Mouse (Mus musculus): ENCODE data around the gene Tma7. TPM values are rescaled to one million over a fixed set of nuclear protein-coding genes. Genes with fewer than 3 reads are reported as not detected.

The Tma7 gene
- polyA plus RNA-seq, 1 experiment: 294 TPM

- Histone ChIP-seq H3ac (ENCODE audit: control insufficient read depth, insufficient read length, low read depth) (no peak overlapping the region), H3K36me3 (ENCODE audit: control insufficient read depth, insufficient read depth) (peaks cover 18% of the 10 kb centered on the region), H3K79me2 (ENCODE audit: control insufficient read depth, insufficient read depth) (peaks cover 7% of the 10 kb centered on the region), H3K79me3 (ENCODE audit: low read depth) (no peaks in the 10 kb centered on the region), H3K27me3 (ENCODE audit: control insufficient read depth, insufficient read depth, insufficient read length) (no peaks in the 10 kb centered on the region), H3K4me3 (ENCODE audit: insufficient read depth, poor library complexity, severe bottlenecking) (no peak overlapping the region)
- no peak for TF ChIP-seq MAX (IDR thresholded peaks at IDR 0.05)
- no peak for TF ChIP-seq MYOD1 (IDR thresholded peaks at IDR 0.05; ENCODE audit: control insufficient read depth, insufficient read length, low read depth)
- TF ChIP-seq CTCF (IDR thresholded peaks at IDR 0.05; ENCODE audit: control insufficient read depth, insufficient read depth, insufficient read length): no peak
- no peak for TF ChIP-seq FOSL1 (IDR thresholded peaks at IDR 0.05; ENCODE audit: insufficient read depth, low read length, poor library complexity, severe bottlenecking)
- no peak for TF ChIP-seq MYOG (IDR thresholded peaks at IDR 0.05; ENCODE audit: control insufficient read depth, extremely low read depth, insufficient read length)
- no peak for TF ChIP-seq USF1 (IDR thresholded peaks at IDR 0.05; ENCODE audit: low read depth)
- TF ChIP-seq CEBPB (IDR thresholded peaks at IDR 0.05; ENCODE audit: low read depth): no peak
Observed at GRCm38 (mm10) chr9:109054712-109055111, 27.7 kb downstream of the Tma7 start.

GRCm38 (mm10) chr9:109053851-109054250, 28.5 kb downstream of the Tma7 start:
- Histone ChIP-seq H3K36me3 (ENCODE audit: control insufficient read depth, insufficient read depth) (peaks cover 20% of the 10 kb centered on the region), H3K4me3 (ENCODE audit: insufficient read depth, poor library complexity, severe bottlenecking) (no peak overlapping the region), H3K27me3 (ENCODE audit: control insufficient read depth, insufficient read depth, insufficient read length) (no peaks in the 10 kb centered on the region), H3K79me2 (ENCODE audit: control insufficient read depth, insufficient read depth) (peaks cover 7% of the 10 kb centered on the region), H3ac (ENCODE audit: control insufficient read depth, insufficient read length, low read depth) (no peak overlapping the region), H3K79me3 (ENCODE audit: low read depth) (no peaks in the 10 kb centered on the region)
- TF ChIP-seq USF1 (IDR thresholded peaks at IDR 0.05; ENCODE audit: low read depth) (no peak), FOSL1 (IDR thresholded peaks at IDR 0.05; ENCODE audit: insufficient read depth, low read length, poor library complexity, severe bottlenecking) (no peak), CEBPB (IDR thresholded peaks at IDR 0.05; ENCODE audit: low read depth) (no peak), MYOD1 (IDR thresholded peaks at IDR 0.05; ENCODE audit: control insufficient read depth, insufficient read length, low read depth) (no peak), MAX (IDR thresholded peaks at IDR 0.05) (no peak), CTCF (IDR thresholded peaks at IDR 0.05; ENCODE audit: control insufficient read depth, insufficient read depth, insufficient read length) (no peak), MYOG (IDR thresholded peaks at IDR 0.05; ENCODE audit: control insufficient read depth, extremely low read depth, insufficient read length) (no peak)

GRCm38 (mm10) chr9:109053366-109053765, 29.0 kb downstream of the Tma7 start:
- no peak for TF ChIP-seq MYOD1 (IDR thresholded peaks at IDR 0.05; ENCODE audit: control insufficient read depth, insufficient read length, low read depth)
- no peak for TF ChIP-seq FOSL1 (IDR thresholded peaks at IDR 0.05; ENCODE audit: insufficient read depth, low read length, poor library complexity, severe bottlenecking)
- no peak for TF ChIP-seq USF1 (IDR thresholded peaks at IDR 0.05; ENCODE audit: low read depth)
- TF ChIP-seq MAX (IDR thresholded peaks at IDR 0.05): no peak
- TF ChIP-seq CEBPB (IDR thresholded peaks at IDR 0.05; ENCODE audit: low read depth): no peak
- no peak for TF ChIP-seq CTCF (IDR thresholded peaks at IDR 0.05; ENCODE audit: control insufficient read depth, insufficient read depth, insufficient read length)
- no peak for TF ChIP-seq MYOG (IDR thresholded peaks at IDR 0.05; ENCODE audit: control insufficient read depth, extremely low read depth, insufficient read length)
- Histone ChIP-seq H3ac (ENCODE audit: control insufficient read depth, insufficient read length, low read depth) (no peak overlapping the region), H3K36me3 (ENCODE audit: control insufficient read depth, insufficient read depth) (peaks cover 24% of the 10 kb centered on the region)

GRCm38 (mm10) chr9:109052490-109053260, 29.7 kb downstream of the Tma7 start:
- H3K79me3 ChIP-seq (ENCODE audit: low read depth): no peaks in the 10 kb centered on the region
- no peaks in the 10 kb centered on the region for H3K27me3 ChIP-seq (ENCODE audit: control insufficient read depth, insufficient read depth, insufficient read length)
- TF ChIP-seq FOSL1 (IDR thresholded peaks at IDR 0.05; ENCODE audit: insufficient read depth, low read length, poor library complexity, severe bottlenecking): no peak
- no peak for TF ChIP-seq MYOG (IDR thresholded peaks at IDR 0.05; ENCODE audit: control insufficient read depth, extremely low read depth, insufficient read length)
- no peak for TF ChIP-seq CTCF (IDR thresholded peaks at IDR 0.05; ENCODE audit: control insufficient read depth, insufficient read depth, insufficient read length)
- no peak for TF ChIP-seq CEBPB (IDR thresholded peaks at IDR 0.05; ENCODE audit: low read depth)
- no peak for TF ChIP-seq USF1 (IDR thresholded peaks at IDR 0.05; ENCODE audit: low read depth)
- no peak for TF ChIP-seq MYOD1 (IDR thresholded peaks at IDR 0.05; ENCODE audit: control insufficient read depth, insufficient read length, low read depth)
- TF ChIP-seq MAX (IDR thresholded peaks at IDR 0.05): no peak
- peaks cover 7% of the 10 kb centered on the region for H3K79me2 ChIP-seq (ENCODE audit: control insufficient read depth, insufficient read depth)
- no peak overlapping the region for H3ac ChIP-seq (ENCODE audit: control insufficient read depth, insufficient read length, low read depth)
- H3K36me3 ChIP-seq (ENCODE audit: control insufficient read depth, insufficient read depth): peaks cover 19% of the 10 kb centered on the region
- no peak overlapping the region for H3K4me3 ChIP-seq (ENCODE audit: insufficient read depth, poor library complexity, severe bottlenecking)

More at GRCm38 (mm10) chr9:109053366-109053765, 29.0 kb downstream of the Tma7 start:
- peaks cover 7% of the 10 kb centered on the region for H3K79me2 ChIP-seq (ENCODE audit: control insufficient read depth, insufficient read depth)
- no peaks in the 10 kb centered on the region for H3K79me3 ChIP-seq (ENCODE audit: low read depth)
- no peaks in the 10 kb centered on the region for H3K27me3 ChIP-seq (ENCODE audit: control insufficient read depth, insufficient read depth, insufficient read length)
- H3K4me3 ChIP-seq (ENCODE audit: insufficient read depth, poor library complexity, severe bottlenecking): no peak overlapping the region

- Histone ChIP-seq H3K79me2 (ENCODE audit: control insufficient read depth, insufficient read depth) (peaks cover 7% of the 10 kb centered on the region), H3K36me3 (ENCODE audit: control insufficient read depth, insufficient read depth) (peaks cover 12% of the 10 kb centered on the region), H3ac (ENCODE audit: control insufficient read depth, insufficient read length, low read depth) (no peak overlapping the region), H3K27me3 (ENCODE audit: control insufficient read depth, insufficient read depth, insufficient read length) (no peaks in the 10 kb centered on the region), H3K4me3 (ENCODE audit: insufficient read depth, poor library complexity, severe bottlenecking) (no peak overlapping the region), H3K79me3 (ENCODE audit: low read depth) (no peaks in the 10 kb centered on the region)
- TF ChIP-seq MAX (IDR thresholded peaks at IDR 0.05) (no peak), FOSL1 (IDR thresholded peaks at IDR 0.05; ENCODE audit: insufficient read depth, low read length, poor library complexity, severe bottlenecking) (no peak), MYOD1 (IDR thresholded peaks at IDR 0.05; ENCODE audit: control insufficient read depth, insufficient read length, low read depth) (no peak), USF1 (IDR thresholded peaks at IDR 0.05; ENCODE audit: low read depth) (no peak), CTCF (IDR thresholded peaks at IDR 0.05; ENCODE audit: control insufficient read depth, insufficient read depth, insufficient read length) (no peak), MYOG (IDR thresholded peaks at IDR 0.05; ENCODE audit: control insufficient read depth, extremely low read depth, insufficient read length) (no peak), CEBPB (IDR thresholded peaks at IDR 0.05; ENCODE audit: low read depth) (no peak)
Observed at GRCm38 (mm10) chr9:109051651-109052489, 30.5 kb downstream of the Tma7 start.

Measured in C2C12 (cell line).